Mouse (Mus musculus) neural tube, embryonic 11.5 days (tissue): Measurements from ENCODE around the gene Gm1604a. TPM values are rescaled to one million over a fixed set of nuclear protein-coding genes. Genes with fewer than 3 reads are reported as not detected.
"Not testable (repeated sequence)": the region's sequence is repeated elsewhere in the genome, so short reads cannot be mapped to it uniquely, and the experiment has no call there.

Experiments used
- ATAC-seq: fragments of 200-750 bp; cut with Nextera tagmentation; 2 replicates; pipeline ENCODE4 v1.8.0; 2017; ENCODE audit warnings: moderate number of reproducible peaks, mild to moderate bottlenecking, moderate TSS enrichment, moderate library complexity; ENCODE audit not compliant: insufficient read depth, low FRiP score, low TSS enrichment
- DNase-seq: peaks from one replicate; pipeline ENCODE4 v3.0.0-alpha.2; 2015; ENCODE audit warnings: low spot score
- H3K27ac ChIP-seq: fragments of 300-500 bp; sonication (generic); 2 replicates; pipeline ENCODE4 v1.5.1; 2014; ENCODE audit warnings: low read depth, mild to moderate bottlenecking, low read length
- H3K27me3 ChIP-seq: fragments of 300-500 bp; sonication (generic); 2 replicates; pipeline ENCODE4 v1.6.1; 2014; ENCODE audit warnings: mild to moderate bottlenecking, low read length, mixed read lengths; ENCODE audit not compliant: control insufficient read depth, insufficient read depth
- H3K36me3 ChIP-seq: fragments of 300-500 bp; sonication (generic); 2 replicates; pipeline ENCODE4 v1.6.1; 2014; ENCODE audit warnings: mild to moderate bottlenecking, low read length, moderate library complexity, mixed read lengths; ENCODE audit not compliant: control insufficient read depth, insufficient read depth
- H3K4me1 ChIP-seq: fragments of 300-500 bp; sonication (generic); 2 replicates; pipeline ENCODE4 v1.6.1; 2014; ENCODE audit warnings: low read length, mixed read lengths; ENCODE audit not compliant: control insufficient read depth, insufficient read depth
- H3K4me2 ChIP-seq: fragments of 300-500 bp; sonication (generic); 2 replicates; pipeline ENCODE4 v1.6.1; 2014; ENCODE audit warnings: low read depth, mild to moderate bottlenecking, moderate library complexity
- H3K4me3 ChIP-seq: fragments of 300-500 bp; sonication (generic); 2 replicates; pipeline ENCODE4 v1.5.1; 2014; ENCODE audit warnings: low read depth, low read length
- H3K9ac ChIP-seq: fragments of 300-500 bp; sonication (generic); 2 replicates; pipeline ENCODE4 v1.6.1; 2014; ENCODE audit warnings: mild to moderate bottlenecking, low read length
- H3K9me3 ChIP-seq: fragments of 300-500 bp; sonication (generic); 2 replicates; pipeline ENCODE4 v1.6.1; 2016; ENCODE audit warnings: low read length; ENCODE audit not compliant: control insufficient read depth
- WGBS: fragments of 180-500 bp; shearing (Covaris S2); extraction: QIAGEN DNeasy Blood & Tissue Kit; methylation state at CpG from one replicate; pipeline ENCODE4 v1.1.7; 2014; 5-methylcytosine and 5-hydroxymethylcytosine counted together
- polyA plus RNA-seq: library from polyadenylated mRNA; unstranded; fragments of >200 nt; fragmentation: Nextera tagmentation; extraction: Ambion mirVana; gene quantifications from 2 replicates; pipeline ENCODE4 v1.2.1, GENCODE M21; 2014

Gene Gm1604a
- polyA plus RNA-seq, 1 experiment from 2014 or later: not detected

- DNase-seq: not testable (repeated sequence)
Measured at GRCm38 (mm10) chr17:7126475-7126874, 101.1 kb downstream of the Gm1604a start.

GRCm38 (mm10) chr17:7134002-7134401 is 108.6 kb downstream of the Gm1604a start:
- not testable (repeated sequence) for H3K9me3 ChIP-seq, H3K4me2 ChIP-seq, H3K9ac ChIP-seq, H3K27ac ChIP-seq, H3K4me1 ChIP-seq, DNase-seq, H3K27me3 ChIP-seq, H3K4me3 ChIP-seq, H3K36me3 ChIP-seq, ATAC-seq
- no CpG with 5 or more reads among the region's 7 CpGs for WGBS

More at GRCm38 (mm10) chr17:7126475-7126874, 101.1 kb downstream of the Gm1604a start:
- H3K36me3 ChIP-seq, H3K27me3 ChIP-seq, ATAC-seq, H3K4me2 ChIP-seq, H3K9me3 ChIP-seq, H3K27ac ChIP-seq, H3K4me3 ChIP-seq, H3K9ac ChIP-seq, H3K4me1 ChIP-seq: not testable (repeated sequence)
- WGBS: 83% methylated on average over 7 of the region's 10 CpGs

GRCm38 (mm10) chr17:7135277-7135676 is 109.9 kb downstream of the Gm1604a start:
- not testable (repeated sequence) for H3K4me1 ChIP-seq, H3K4me3 ChIP-seq, H3K36me3 ChIP-seq, H3K27me3 ChIP-seq, ATAC-seq, H3K9ac ChIP-seq, H3K9me3 ChIP-seq, H3K27ac ChIP-seq, DNase-seq, H3K4me2 ChIP-seq
- 91% methylated on average over 7 of the region's 8 CpGs for WGBS

Other genes starting within 250 kb of the Gm1604a start
- 63.4 and 74.3 TPM in 2 replicates for gene Ezr, start 242.8 kb upstream of the Gm1604a start, polyA plus RNA-seq
- gene Rsph3b, start 76.9 kb upstream of the Gm1604a start, polyA plus RNA-seq: 39.9 and 43.2 TPM in 2 replicates
- 56.0 and 58.7 TPM in 2 replicates for gene Tagap1, start 64.4 kb upstream of the Gm1604a start, polyA plus RNA-seq
- 110 and 118 TPM in 2 replicates for gene Rnaset2b, start 54.9 kb upstream of the Gm1604a start, polyA plus RNA-seq
- 0.12 and 0.37 TPM in 2 replicates for gene Gm49721, start 46.7 kb upstream of the Gm1604a start, polyA plus RNA-seq
- 35.2 and 35.6 TPM in 2 replicates for gene Rps6ka2, start 144.5 kb downstream of the Gm1604a start, polyA plus RNA-seq